Mouse (Mus musculus): ENCODE measurements around the gene Banp. TPM values are rescaled to one million over a fixed set of nuclear protein-coding genes. Genes with fewer than 3 reads are reported as not detected.
A peak's percentile ranks its signal among the peaks of the same experiment; 100 is the strongest.

The Banp gene
- polyA plus RNA-seq, 1 experiment from 2014 or later, result 55.4 TPM

- DNase-seq (ENCODE audit: low spot score), result no peak
- Histone ChIP-seq H3K27ac (no peak overlapping the region), H3K36me3 (peaks cover 25% of the 10 kb centered on the region), H3K9me3 (replicated peaks) (no peaks in the 10 kb centered on the region), H3K4me3 (no peak overlapping the region), H3K4me1 (peaks cover 37% of the 10 kb centered on the region), H3K27me3 (ENCODE audit: low read depth, poor library complexity, severe bottlenecking) (no peaks in the 10 kb centered on the region)
- 82% methylated on average over 3 of the region's 3 CpGs for WGBS
Observed at GRCm38 (mm10) chr8:121962892-121963291, 13.3 kb downstream of the Banp start.

- 85% methylated on average over 8 of the region's 8 CpGs for WGBS
- no peak for DNase-seq (ENCODE audit: low spot score)
- Histone ChIP-seq H3K36me3 (peaks cover 18% of the 10 kb centered on the region), H3K27me3 (ENCODE audit: low read depth, poor library complexity, severe bottlenecking) (no peaks in the 10 kb centered on the region), H3K4me3 (no peak overlapping the region), H3K27ac (no peak overlapping the region), H3K4me1 (peaks cover 49% of the 10 kb centered on the region), H3K9me3 (replicated peaks) (no peaks in the 10 kb centered on the region)
Observed at GRCm38 (mm10) chr8:121964716-121965512, 15.4 kb downstream of the Banp start.

DNA sequence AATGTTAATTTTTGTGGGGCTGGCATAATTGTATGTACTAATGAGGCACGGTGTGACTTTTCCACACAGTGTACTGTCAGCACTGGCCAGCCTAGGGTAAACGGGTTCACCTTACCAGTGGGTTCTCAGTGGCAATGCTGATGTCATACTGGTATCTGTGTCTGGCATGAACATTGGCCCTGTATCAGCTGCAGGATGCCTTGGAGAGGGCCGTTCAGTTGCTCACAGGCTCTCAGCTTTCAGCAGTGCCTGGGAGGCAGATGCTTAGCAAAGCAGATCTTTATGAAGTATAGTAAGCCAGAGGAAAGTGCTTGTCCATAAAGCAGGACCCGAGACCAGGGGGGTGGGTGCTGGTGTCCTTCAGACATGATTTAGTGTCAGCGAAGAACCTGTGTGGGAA, 16.6 kb downstream of the Banp start:
- Histone ChIP-seq H3K4me1 (peaks cover 49% of the 10 kb centered on the region), H3K9me3 (replicated peaks) (no peaks in the 10 kb centered on the region), H3K4me3 (no peak overlapping the region), H3K27ac (peak overlapping the region; percentile 75), H3K36me3 (peaks cover 16% of the 10 kb centered on the region), H3K27me3 (ENCODE audit: low read depth, poor library complexity, severe bottlenecking) (no peaks in the 10 kb centered on the region)
- DNase-seq (ENCODE audit: low spot score), result no peak
- WGBS, result 61% methylated on average over 5 of the region's 5 CpGs

DNA sequence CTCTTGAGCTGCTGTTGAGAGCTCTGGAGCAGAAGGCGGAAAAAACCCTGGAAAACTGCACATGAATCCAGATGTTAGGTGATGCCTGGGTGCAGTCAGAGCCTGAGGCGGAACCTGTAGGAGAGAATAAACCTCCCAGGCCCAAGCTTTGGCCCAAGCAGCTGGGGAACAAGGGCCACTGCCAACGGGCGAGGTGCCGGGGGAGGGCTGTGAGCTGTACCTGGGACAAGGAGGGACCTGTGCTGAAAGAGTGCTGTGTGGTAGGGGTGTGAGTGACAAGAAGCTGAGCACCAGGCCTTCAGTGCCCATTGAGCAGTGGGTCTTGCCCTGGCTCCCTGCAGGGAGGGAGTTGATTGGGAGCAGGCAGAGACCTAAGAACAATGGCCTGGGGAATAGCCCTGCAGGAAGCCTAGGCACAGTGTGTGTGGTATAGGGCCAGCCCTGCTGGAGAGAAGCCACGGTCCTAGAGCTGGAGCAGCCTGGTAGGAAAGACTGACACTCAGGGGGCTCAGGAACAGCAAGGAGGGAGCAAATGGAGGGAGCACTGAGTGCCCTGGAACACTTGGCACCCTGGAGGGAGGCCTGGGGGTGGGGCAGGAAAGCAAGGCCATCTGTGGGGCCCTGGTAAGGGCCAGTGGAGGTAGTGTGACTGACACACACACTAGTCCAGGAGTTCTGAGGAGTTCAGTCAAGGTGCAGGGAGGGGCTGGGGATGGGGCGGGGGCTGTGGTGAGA, 17.3 kb downstream of the Banp start:
- H3K4me3 ChIP-seq, result peak overlapping the region; percentile 6
- H3K9me3 ChIP-seq (replicated peaks), result no peaks in the 10 kb centered on the region
- 52% methylated on average over 7 of the region's 7 CpGs for WGBS

DNA sequence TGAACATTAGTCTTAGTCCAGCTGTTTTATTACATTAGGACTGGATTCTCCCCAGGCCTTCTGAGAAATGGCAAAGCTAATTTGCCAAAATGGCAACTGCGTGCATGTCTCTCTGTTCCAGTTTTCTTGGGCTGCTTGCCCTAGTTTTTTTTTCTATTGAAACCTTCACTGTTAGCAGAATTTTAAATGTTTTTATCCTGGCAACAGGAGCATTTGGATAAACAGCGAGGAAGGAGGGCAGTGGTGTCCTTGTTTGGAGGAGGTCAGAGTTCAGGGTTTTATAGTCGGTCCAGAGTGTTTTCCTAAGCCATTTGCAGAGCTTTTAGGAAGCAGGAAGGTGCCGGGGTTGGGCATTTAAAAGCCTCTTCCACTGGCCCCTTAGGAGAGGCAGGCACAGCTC, 18.4 kb downstream of the Banp start:
- 30% methylated on average over 4 of the region's 4 CpGs for WGBS
- peaks cover 24% of the 10 kb centered on the region for H3K36me3 ChIP-seq
- H3K4me3 ChIP-seq, result peak overlapping the region; percentile 13; the same call in 1 of the 2 replicates
- H3K9me3 ChIP-seq (replicated peaks), result no peaks in the 10 kb centered on the region
- H3K4me1 ChIP-seq, result peaks cover 49% of the 10 kb centered on the region
- peak overlapping the region; percentile 75 for H3K27ac ChIP-seq
- no peak for DNase-seq (ENCODE audit: low spot score)
- H3K27me3 ChIP-seq (ENCODE audit: low read depth, poor library complexity, severe bottlenecking), result no peaks in the 10 kb centered on the region

More for the DNA sequence above, 17.3 kb downstream of the Banp start:
- Histone ChIP-seq H3K4me1 (peaks cover 49% of the 10 kb centered on the region), H3K36me3 (peaks cover 18% of the 10 kb centered on the region), H3K27ac (peak overlapping the region; percentile 75), H3K27me3 (ENCODE audit: low read depth, poor library complexity, severe bottlenecking) (no peaks in the 10 kb centered on the region)
- peak; percentile 41 for DNase-seq (ENCODE audit: low spot score)

DNA sequence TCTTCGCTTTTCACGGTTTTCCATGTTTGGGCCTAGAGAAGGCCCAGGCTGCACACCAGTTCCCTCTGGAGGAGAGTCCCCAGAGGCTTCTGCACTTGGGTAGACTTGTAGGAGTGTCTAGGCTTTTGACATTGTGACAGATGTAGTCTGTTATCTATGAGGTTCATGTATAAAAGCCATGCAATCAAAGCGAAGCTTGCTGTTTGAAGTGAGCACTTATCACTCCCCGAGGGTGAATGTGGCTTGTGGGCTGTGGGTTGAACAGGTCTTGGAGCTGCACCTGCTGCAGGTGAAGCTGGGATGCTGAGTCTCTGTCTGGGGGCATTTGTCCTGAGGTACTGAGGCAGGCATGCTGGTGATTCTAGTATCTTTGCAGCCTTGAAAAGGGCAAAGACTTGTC, 19.0 kb downstream of the Banp start:
- DNase-seq (ENCODE audit: low spot score), result no peak
- peaks cover 48% of the 10 kb centered on the region for H3K4me1 ChIP-seq

DNA sequence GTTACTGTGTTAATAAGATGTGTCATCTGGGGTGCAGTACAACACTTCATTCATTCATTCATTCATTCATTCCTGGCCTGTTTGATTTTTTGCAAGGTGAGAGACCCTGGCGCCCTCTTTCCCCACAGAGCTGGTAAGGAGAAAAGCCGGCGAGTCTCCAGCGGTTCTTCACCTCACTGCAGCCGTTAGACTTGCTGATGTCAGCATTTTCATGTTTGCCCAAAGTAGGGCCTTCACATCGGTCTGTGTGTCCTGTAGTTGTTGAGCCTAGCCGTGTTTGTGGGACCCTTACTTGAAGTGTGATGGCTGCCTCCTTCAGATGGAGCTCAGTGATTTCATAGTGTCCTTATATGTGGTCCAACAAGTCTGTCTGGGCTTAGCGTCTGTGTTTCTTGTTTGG, 20.7 kb downstream of the Banp start:
- no peak overlapping the region for H3K27ac ChIP-seq
- no peaks in the 10 kb centered on the region for H3K9me3 ChIP-seq (replicated peaks)
- peaks cover 40% of the 10 kb centered on the region for H3K4me1 ChIP-seq
- no peak overlapping the region for H3K4me3 ChIP-seq
- 92% methylated on average over 8 of the region's 8 CpGs for WGBS
- peaks cover 33% of the 10 kb centered on the region for H3K36me3 ChIP-seq
- no peaks in the 10 kb centered on the region for H3K27me3 ChIP-seq (ENCODE audit: low read depth, poor library complexity, severe bottlenecking)
- DNase-seq (ENCODE audit: low spot score), result no peak

More for the DNA sequence above, 19.0 kb downstream of the Banp start:
- Histone ChIP-seq H3K9me3 (replicated peaks) (no peaks in the 10 kb centered on the region), H3K27ac (peak overlapping the region; percentile 75), H3K27me3 (ENCODE audit: low read depth, poor library complexity, severe bottlenecking) (no peaks in the 10 kb centered on the region), H3K36me3 (peaks cover 25% of the 10 kb centered on the region), H3K4me3 (no peak overlapping the region)
- 68% methylated on average over 4 of the region's 4 CpGs for WGBS

GRCm38 (mm10) chr8:121971488-121972058, 22.0 kb downstream of the Banp start:
- peaks cover 28% of the 10 kb centered on the region for H3K4me1 ChIP-seq
- peaks cover 45% of the 10 kb centered on the region for H3K36me3 ChIP-seq
- WGBS, result 89% methylated on average over 17 of the region's 17 CpGs
- H3K27me3 ChIP-seq (ENCODE audit: low read depth, poor library complexity, severe bottlenecking), result no peaks in the 10 kb centered on the region
- H3K4me3 ChIP-seq, result no peak overlapping the region
- no peak for DNase-seq (ENCODE audit: low spot score)
- H3K9me3 ChIP-seq (replicated peaks), result no peaks in the 10 kb centered on the region
- H3K27ac ChIP-seq, result no peak overlapping the region

- Histone ChIP-seq H3K4me1 (peaks cover 5% of the 10 kb centered on the region; the same call in 1 of the 2 replicates), H3K27me3 (ENCODE audit: low read depth, poor library complexity, severe bottlenecking) (no peaks in the 10 kb centered on the region), H3K9me3 (replicated peaks) (no peaks in the 10 kb centered on the region), H3K27ac (no peak overlapping the region), H3K4me3 (no peak overlapping the region), H3K36me3 (peaks cover 68% of the 10 kb centered on the region)
- DNase-seq (ENCODE audit: low spot score), result no peak
- WGBS, result 96% methylated on average over 28 of the region's 28 CpGs
Observed at GRCm38 (mm10) chr8:121973906-121974305, 24.4 kb downstream of the Banp start.

DNA sequence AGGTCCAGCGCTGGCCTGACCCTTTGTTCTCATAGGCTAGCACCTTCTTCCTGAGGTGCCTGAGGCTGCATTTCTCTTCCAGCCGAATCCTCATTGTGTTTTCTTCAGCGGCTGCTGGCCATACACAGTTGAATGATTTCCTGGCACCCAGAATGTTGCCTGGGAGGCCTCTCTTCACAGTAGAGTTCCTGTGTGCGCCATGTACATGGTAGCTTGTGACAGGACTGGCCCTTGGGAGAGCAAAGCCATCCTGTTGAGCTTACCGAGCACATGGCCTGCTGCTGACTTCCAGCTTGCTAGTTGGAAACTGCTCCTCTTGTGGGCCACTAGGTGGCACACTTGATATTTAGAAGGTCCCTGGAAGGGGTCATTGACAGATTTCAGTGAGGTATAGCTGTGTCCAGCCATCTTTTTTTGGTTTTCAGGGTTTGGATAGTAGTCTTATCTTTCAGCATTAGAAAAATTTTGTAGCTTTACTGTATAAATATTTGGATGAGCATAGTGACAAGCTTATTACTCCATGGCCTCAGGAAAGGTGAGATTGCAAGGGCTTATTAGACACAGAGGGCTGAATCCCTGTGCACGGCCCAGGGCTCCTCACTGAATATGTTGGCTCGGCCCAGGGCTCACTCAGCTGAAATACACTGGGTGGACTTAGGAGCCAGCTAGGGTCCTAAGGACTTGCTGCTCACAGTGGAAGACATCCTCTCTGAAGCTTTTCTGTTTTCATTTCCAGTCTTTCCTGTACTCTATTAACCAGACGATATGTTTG, 28.5 kb downstream of the Banp start:
- Histone ChIP-seq H3K9me3 (replicated peaks) (no peaks in the 10 kb centered on the region), H3K36me3 (peaks cover 91% of the 10 kb centered on the region), H3K27ac (no peak overlapping the region; the same call in 1 of the 2 replicates), H3K4me1 (no peaks in the 10 kb centered on the region), H3K4me3 (no peak overlapping the region), H3K27me3 (ENCODE audit: low read depth, poor library complexity, severe bottlenecking) (no peaks in the 10 kb centered on the region)
- DNase-seq (ENCODE audit: low spot score), result peak; percentile 45
- WGBS, result 72% methylated on average over 8 of the region's 8 CpGs

GRCm38 (mm10) chr8:121978670-121979069, 29.1 kb downstream of the Banp start:
- Histone ChIP-seq H3K27ac (no peak overlapping the region), H3K4me1 (no peaks in the 10 kb centered on the region), H3K36me3 (peaks cover 96% of the 10 kb centered on the region), H3K27me3 (ENCODE audit: low read depth, poor library complexity, severe bottlenecking) (no peaks in the 10 kb centered on the region), H3K4me3 (no peak overlapping the region), H3K9me3 (replicated peaks) (no peaks in the 10 kb centered on the region)
- WGBS, result 94% methylated on average over 13 of the region's 13 CpGs
- DNase-seq (ENCODE audit: low spot score), result no peak

DNA sequence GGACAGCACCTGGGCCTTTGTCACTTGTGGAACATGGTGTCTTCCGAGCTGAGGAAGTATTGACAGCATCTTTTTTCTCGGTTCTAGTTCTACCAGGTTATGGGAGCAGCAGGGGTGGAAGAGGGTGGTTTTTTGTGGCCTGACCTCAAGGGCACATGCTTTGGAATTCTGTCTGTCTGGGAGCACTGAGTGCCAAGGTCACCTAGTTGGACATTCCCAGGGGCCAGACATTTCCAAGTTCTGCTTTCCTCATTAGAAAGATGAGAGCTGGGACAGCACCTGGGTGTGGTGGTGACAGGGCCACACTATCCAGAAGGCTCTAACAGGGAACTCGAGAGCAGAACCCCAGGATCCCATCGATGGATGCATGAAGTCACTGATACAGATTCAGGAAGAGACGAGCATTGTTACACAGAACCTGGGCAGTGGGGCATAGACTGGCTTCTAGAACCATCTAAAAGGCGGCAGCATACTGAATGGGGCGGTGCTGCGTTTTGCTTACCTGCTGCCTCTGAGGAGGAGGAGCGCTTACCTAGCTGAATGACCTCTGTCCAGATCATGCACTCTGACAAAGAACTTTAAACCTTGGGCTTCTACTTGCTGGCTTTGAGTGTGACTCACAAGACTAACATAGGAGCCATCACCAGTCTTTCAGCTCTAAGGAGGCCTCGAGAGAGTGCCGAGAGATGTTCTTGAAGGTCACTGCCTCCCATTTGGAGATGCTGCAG, 31.4 kb downstream of the Banp start:
- Histone ChIP-seq H3K27ac (no peak overlapping the region), H3K4me1 (no peaks in the 10 kb centered on the region), H3K4me3 (no peak overlapping the region), H3K27me3 (ENCODE audit: low read depth, poor library complexity, severe bottlenecking) (no peaks in the 10 kb centered on the region), H3K36me3 (peaks cover 96% of the 10 kb centered on the region), H3K9me3 (replicated peaks) (no peaks in the 10 kb centered on the region)
- DNase-seq (ENCODE audit: low spot score), result no peak
- 94% methylated on average over 11 of the region's 11 CpGs for WGBS
